In the genomic region with DNA sequence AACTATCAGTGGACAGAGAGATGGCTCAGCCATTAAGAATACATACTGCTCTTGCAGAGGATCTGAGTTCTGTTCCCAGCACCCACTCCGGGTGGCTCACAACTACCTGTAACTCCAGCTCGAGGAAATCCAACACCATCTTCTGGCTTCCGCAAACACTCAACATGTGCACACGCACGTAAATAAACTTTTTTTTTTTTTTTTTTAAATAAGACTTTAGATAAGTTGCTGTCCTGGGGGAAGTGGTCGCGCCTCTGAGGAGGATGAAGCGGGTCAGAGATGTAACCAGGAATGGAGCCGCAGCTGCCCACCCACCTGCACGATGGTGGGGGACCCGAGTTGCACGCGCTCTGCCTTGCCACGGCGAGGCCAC, we compare ENCODE assay signal across 7 mouse cellular contexts. TPM values are rescaled to one million over a fixed set of nuclear protein-coding genes. Genes with fewer than 3 reads are reported as not detected.
DNase-seq lines count a peak whose midpoint lies in the region; ATAC-seq and TF ChIP-seq lines count a peak whose summit lies in the region.

No protein-coding gene starts in this region.

- H3K27ac ChIP-seq in embryonic facial prominence, embryonic 14.5 days (replicated peaks; ENCODE audit: low read depth, low read length) = peak overlapping the region; percentile 78; the same call in 1 of the 2 replicates
- no peak overlapping the region for H3K27ac ChIP-seq in intestine, embryonic 16.5 days (ENCODE audit: low read length)
- peak overlapping the region; percentile 80; the same call in 1 of the 2 replicates for H3K27ac ChIP-seq in neural tube, embryonic 14.5 days (ENCODE audit: low read depth, low read length)

- intact Hi-C loops in gastrocnemius, postnatal 14 days (cut with DNase I; ENCODE audit: low total_unique reads) = no loop called here

- no peaks in the 10 kb centered on the region for H3K4me1 ChIP-seq in lung, adult 2 months (ENCODE audit: control insufficient read depth, insufficient read depth, low read length)
- no peaks in the 10 kb centered on the region for H3K4me1 ChIP-seq in embryonic facial prominence, embryonic 14.5 days (ENCODE audit: control insufficient read depth, insufficient read depth, low read length)
- no peaks in the 10 kb centered on the region; the same call in 1 of the 2 replicates for H3K4me1 ChIP-seq in intestine, embryonic 16.5 days (ENCODE audit: control insufficient read depth, insufficient read depth, low read length)
- no peaks in the 10 kb centered on the region for H3K4me1 ChIP-seq in neural tube, embryonic 14.5 days (ENCODE audit: control insufficient read depth, insufficient read depth, low read length)

- TF ChIP-seq POLR2A in lung, adult 2 months (IDR thresholded peaks at IDR 0.05; ENCODE audit: borderline replicate concordance, extremely low read depth, low read depth, low read length) = no peak

- no peak for DNase-seq in lung, adult 2 months
- DNase-seq in lung, postnatal 14 days = no peak
- DNase-seq in embryonic facial prominence, embryonic 14.5 days (ENCODE audit: low spot score) = no peak
- DNase-seq in gastrocnemius, postnatal 14 days = no peak
- DNase-seq in frontal cortex, postnatal 36 days (ENCODE audit: low spot score in 2 of 2) = no peak

- H3K4me3 ChIP-seq in lung, adult 2 months (replicated peaks; ENCODE audit: extremely low read depth, low read depth, low read length) = peak overlapping the region; percentile 87
- H3K4me3 ChIP-seq in embryonic facial prominence, embryonic 14.5 days (ENCODE audit: low read depth, low read length) = peak overlapping the region; percentile 64
- H3K4me3 ChIP-seq in intestine, embryonic 16.5 days (ENCODE audit: low read length) = peak overlapping the region; percentile 71
- H3K4me3 ChIP-seq in neural tube, embryonic 14.5 days (ENCODE audit: low read depth, low read length) = peak overlapping the region; percentile 66

- WGBS in lung, adult 2 months = 13% methylated on average over 15 of the region's 15 CpGs
- WGBS in embryonic facial prominence, embryonic 14.5 days = 17% methylated on average over 15 of the region's 15 CpGs
- 14% methylated on average over 15 of the region's 15 CpGs for WGBS in intestine, embryonic 16.5 days
- WGBS in neural tube, embryonic 14.5 days = 14% methylated on average over 15 of the region's 15 CpGs

- H3K9ac ChIP-seq in embryonic facial prominence, embryonic 14.5 days (ENCODE audit: low read depth, low read length) = peak overlapping the region; percentile 71
- peak overlapping the region; percentile 74 for H3K9ac ChIP-seq in intestine, embryonic 16.5 days (ENCODE audit: low read depth, low read length)
- H3K9ac ChIP-seq in neural tube, embryonic 14.5 days (replicated peaks; ENCODE audit: low read depth, low read length) = peak overlapping the region; percentile 55

- H3K4me2 ChIP-seq in embryonic facial prominence, embryonic 14.5 days (ENCODE audit: low read depth, low read length) = peak overlapping the region; percentile 74
- H3K4me2 ChIP-seq in intestine, embryonic 16.5 days (ENCODE audit: low read depth, low read length) = peak overlapping the region; percentile 96
- peak overlapping the region; percentile 73 for H3K4me2 ChIP-seq in neural tube, embryonic 14.5 days (ENCODE audit: low read depth, low read length)

- H3K9me3 ChIP-seq in embryonic facial prominence, embryonic 14.5 days (ENCODE audit: control insufficient read depth, low read length) = no peaks in the 10 kb centered on the region
- H3K9me3 ChIP-seq in intestine, embryonic 16.5 days (ENCODE audit: control insufficient read depth, low read length) = no peaks in the 10 kb centered on the region
- H3K9me3 ChIP-seq in neural tube, embryonic 14.5 days (ENCODE audit: control insufficient read depth, low read length) = no peaks in the 10 kb centered on the region

- H3K27me3 ChIP-seq in embryonic facial prominence, embryonic 14.5 days (replicated peaks; ENCODE audit: control insufficient read depth, insufficient read depth, low read length) = no peaks in the 10 kb centered on the region
- H3K27me3 ChIP-seq in intestine, embryonic 16.5 days (replicated peaks; ENCODE audit: control insufficient read depth, insufficient read depth, low read length) = no peaks in the 10 kb centered on the region
- H3K27me3 ChIP-seq in neural tube, embryonic 14.5 days (ENCODE audit: control insufficient read depth, insufficient read depth, low read length) = no peaks in the 10 kb centered on the region

- TF ChIP-seq CTCF in lung, adult 2 months (IDR thresholded peaks at IDR 0.05; ENCODE audit: insufficient read depth, low read length) = no peak

- no peak for ATAC-seq in embryonic facial prominence, embryonic 14.5 days (ENCODE audit: low read depth)
- no peak for ATAC-seq in intestine, embryonic 16.5 days
- ATAC-seq in neural tube, embryonic 14.5 days (ENCODE audit: low read depth) = peak; percentile 3; the same call in 1 of the 2 replicates

- H3K36me3 ChIP-seq in embryonic facial prominence, embryonic 14.5 days (ENCODE audit: control insufficient read depth, insufficient read depth, low read length) = no peaks in the 10 kb centered on the region
- H3K36me3 ChIP-seq in intestine, embryonic 16.5 days (ENCODE audit: control insufficient read depth, insufficient read depth, low read length) = no peaks in the 10 kb centered on the region
- H3K36me3 ChIP-seq in neural tube, embryonic 14.5 days (ENCODE audit: control insufficient read depth, insufficient read depth, low read length) = no peaks in the 10 kb centered on the region

RNA-seq across cellular contexts. Expression of a gene that starts 0.3 kb away (rescaled TPM):
- 10.6 and 14.9 TPM in 2 replicates for polyA plus RNA-seq in lung, adult 2 months (2012; rRNA removed)
- 125 and 136 TPM in 2 replicates for polyA plus RNA-seq in embryonic facial prominence, embryonic 14.5 days (2014; fragmentation: Nextera tagmentation; extraction: Ambion mirVana)
- polyA plus RNA-seq in intestine, embryonic 16.5 days (2015; fragmentation: Nextera tagmentation; extraction: Ambion mirVana) = 115 and 120 TPM in 2 replicates
- 65.5 and 86.7 TPM in 2 replicates for polyA plus RNA-seq in neural tube, embryonic 14.5 days (2014; fragmentation: Nextera tagmentation; extraction: Ambion mirVana)
- total RNA-seq in gastrocnemius, postnatal 14 days (2021) = under 1 TPM; 0.31 to 0.41 TPM

RNA-seq across cellular contexts. Expression of a gene that starts 20.6 kb away (rescaled TPM):
- polyA plus RNA-seq in lung, adult 2 months (2012; rRNA removed) = 73.9 and 88.5 TPM in 2 replicates
- 20.4 and 28.3 TPM in 2 replicates for polyA plus RNA-seq in embryonic facial prominence, embryonic 14.5 days (2014; fragmentation: Nextera tagmentation; extraction: Ambion mirVana)
- polyA plus RNA-seq in intestine, embryonic 16.5 days (2015; fragmentation: Nextera tagmentation; extraction: Ambion mirVana) = 21.7 and 23.7 TPM in 2 replicates
- polyA plus RNA-seq in neural tube, embryonic 14.5 days (2014; fragmentation: Nextera tagmentation; extraction: Ambion mirVana) = 58.6 and 60.0 TPM in 2 replicates
- total RNA-seq in gastrocnemius, postnatal 14 days (2021) = 100 to 1,000 TPM; 167 to 178 TPM
